Comparison of ENCODE assay signal across 29 mouse cellular contexts in genomic region chr7:123224076-123224475, GRCm38 (mm10). TPM values are rescaled to one million over a fixed set of nuclear protein-coding genes. Genes with fewer than 3 reads are reported as not detected.
DNase-seq lines count a peak whose midpoint lies in the region; ATAC-seq and TF ChIP-seq lines count a peak whose summit lies in the region.
"Had no signal": no experiment of that assay in that cellular context is flagged by ENCODE, and none has a peak within 500 bp of the region (broad histone marks: within the 10 kb centered on the region; RNA-seq: fewer than 3 reads in every experiment).

No protein-coding gene starts in this region.

- TF ChIP-seq POLR2A in kidney, adult 2 months (IDR thresholded peaks at IDR 0.05; ENCODE audit: low read depth, low read length), result no peak

- H3K4me1 ChIP-seq in kidney, adult 2 months (ENCODE audit: control insufficient read depth, insufficient read depth, low read length), result peaks cover 16% of the 10 kb centered on the region
- H3K4me1 ChIP-seq in kidney, embryonic 15.5 days, result peaks cover 15% of the 10 kb centered on the region
- H3K4me1 ChIP-seq in intestine, embryonic 16.5 days (ENCODE audit: control insufficient read depth, insufficient read depth, low read length), result peaks cover 19% of the 10 kb centered on the region

- ATAC-seq in kidney, embryonic 15.5 days (replicated peaks; ENCODE audit: low FRiP score), result peak; percentile 47
- 0 out of 2 replicates have a peak, but pooled peaks have one; percentile 10 for ATAC-seq in intestine, embryonic 16.5 days
- ATAC-seq in frontal cortex, adult (ENCODE audit: low TSS enrichment), result no peak
- ATAC-seq: forebrain, embryonic 13.5 days; forebrain, embryonic 16.5 days; hindbrain, embryonic 16.5 days; Patski had no signal

- WGBS in kidney, adult 2 months, result 42% methylated on average over 9 of the region's 9 CpGs
- 55% methylated on average over 9 of the region's 9 CpGs for WGBS in kidney, embryonic 15.5 days
- WGBS in intestine, embryonic 16.5 days, result 60% methylated on average over 9 of the region's 9 CpGs

- no peak overlapping the region for H3K4me2 ChIP-seq in kidney, embryonic 15.5 days
- H3K4me2 ChIP-seq in intestine, embryonic 16.5 days (ENCODE audit: low read depth, low read length), result no peak overlapping the region
- H3K4me2 ChIP-seq: forebrain, embryonic 13.5 days; heart, embryonic 11.5 days; heart, embryonic 15.5 days; hindbrain, embryonic 13.5 days had no signal

- no peak for TF ChIP-seq CTCF in kidney, adult 2 months (conservative IDR thresholded peaks at IDR 0.05; ENCODE audit: insufficient read depth, insufficient read length, low read depth, low read length)

- no peaks in the 10 kb centered on the region for H3K36me3 ChIP-seq in kidney, adult 2 months (ENCODE audit: control insufficient read depth, insufficient read depth, low read length)
- H3K36me3 ChIP-seq in kidney, embryonic 15.5 days, result no peaks in the 10 kb centered on the region
- H3K36me3 ChIP-seq in intestine, embryonic 16.5 days (ENCODE audit: control insufficient read depth, insufficient read depth, low read length), result no peaks in the 10 kb centered on the region
- H3K36me3 ChIP-seq: forebrain, embryonic 10.5 days; G1E; heart, embryonic 15.5 days; hindbrain, embryonic 10.5 days; hindbrain, embryonic 13.5 days had no signal

- H3K27ac ChIP-seq in kidney, adult 2 months (ENCODE audit: insufficient read depth, low read depth, low read length), result no peak overlapping the region
- no peak overlapping the region for H3K27ac ChIP-seq in kidney, embryonic 15.5 days
- 0 out of 2 replicates have a peak overlapping the region, but pooled peaks have one; percentile 28 for H3K27ac ChIP-seq in intestine, embryonic 16.5 days (ENCODE audit: low read length)
- H3K27ac ChIP-seq: forebrain, embryonic 10.5 days; forebrain, embryonic 13.5 days; gastrocnemius, adult 2 months; heart, embryonic 15.5 days; hindbrain, embryonic 10.5 days; hindbrain, embryonic 13.5 days had no signal

- H3K4me3 ChIP-seq in kidney, adult 2 months (ENCODE audit: insufficient read depth, low read depth, low read length), result no peak overlapping the region
- no peak overlapping the region for H3K4me3 ChIP-seq in kidney, embryonic 15.5 days (replicated peaks)
- no peak overlapping the region for H3K4me3 ChIP-seq in intestine, embryonic 16.5 days (ENCODE audit: low read length)
- H3K4me3 ChIP-seq: forebrain, embryonic 10.5 days; forebrain, embryonic 13.5 days; gastrocnemius, adult 2 months; heart, embryonic 15.5 days; hindbrain, embryonic 10.5 days; hindbrain, embryonic 13.5 days had no signal

- H3K27me3 ChIP-seq in kidney, adult 2 months (replicated peaks; ENCODE audit: control insufficient read depth, insufficient read depth, low read length), result no peaks in the 10 kb centered on the region
- H3K27me3 ChIP-seq in kidney, embryonic 15.5 days, result no peaks in the 10 kb centered on the region
- no peaks in the 10 kb centered on the region for H3K27me3 ChIP-seq in intestine, embryonic 16.5 days (replicated peaks; ENCODE audit: control insufficient read depth, insufficient read depth, low read length)
- H3K27me3 ChIP-seq: CH12.LX; forebrain, embryonic 13.5 days; heart, embryonic 15.5 days; hindbrain, embryonic 13.5 days; Patski had no signal

- H3K9me3 ChIP-seq in kidney, embryonic 15.5 days (replicated peaks), result no peaks in the 10 kb centered on the region
- H3K9me3 ChIP-seq in intestine, embryonic 16.5 days (ENCODE audit: control insufficient read depth, low read length), result no peaks in the 10 kb centered on the region
- H3K9me3 ChIP-seq: forebrain, embryonic 10.5 days; forebrain, embryonic 13.5 days; G1E; heart, embryonic 15.5 days; hindbrain, embryonic 10.5 days; hindbrain, embryonic 13.5 days had no signal

- peak; percentile 74 for DNase-seq in kidney, adult 2 months
- DNase-seq in kidney, adult 18-20 months, result no peak
- DNase-seq in kidney, postnatal 4 days, result no peak
- DNase-seq: adrenal gland, postnatal 10 days; adrenal gland, postnatal 36 days; B cell, adult 2 months; cerebellum, adult 18-20 months; cerebellum, adult 9-10 months; cerebellum, postnatal 14 days; gastrocnemius, adult 2 months; gastrocnemius, postnatal 14 days; heart, adult 11 months; heart, postnatal 10 days; heart, postnatal 36 days had no signal

- H3K9ac ChIP-seq in kidney, embryonic 15.5 days, result no peak overlapping the region
- no peak overlapping the region for H3K9ac ChIP-seq in intestine, embryonic 16.5 days (ENCODE audit: low read depth, low read length)
- H3K9ac ChIP-seq: forebrain, embryonic 13.5 days; heart, embryonic 15.5 days; hindbrain, embryonic 13.5 days had no signal

RNA-seq across cellular contexts. Expression of gene Slc5a11, which starts 9.5 kb away (rescaled TPM):
- 107 and 133 TPM in 2 replicates for polyA plus RNA-seq in kidney, adult 2 months (2012; rRNA removed)
- 2.5 and 3.1 TPM in 2 replicates for polyA plus RNA-seq in kidney, embryonic 15.5 days (2015; fragmentation: Nextera tagmentation; extraction: Ambion mirVana)
- 25.3 and 39.3 TPM in 2 replicates for polyA plus RNA-seq in intestine, embryonic 16.5 days (2015; fragmentation: Nextera tagmentation; extraction: Ambion mirVana)
- polyA plus RNA-seq: embryonic facial prominence, embryonic 11.5 days; forebrain, embryonic 10.5 days; forebrain, embryonic 13.5 days; G1E; heart, embryonic 11.5 days; heart, embryonic 15.5 days; Patski had no signal
